Mouse (Mus musculus) urinary bladder, postnatal 4 days (tissue): ENCODE results near the gene Ptpro.

Experiments used
- DNase-seq, 2 experiments: peaks; one replicate each; pipeline ENCODE4 v3.0.0; 2021 to 2022; ENCODE audit warnings: low spot score in 2 of 2

Gene Ptpro

DNA sequence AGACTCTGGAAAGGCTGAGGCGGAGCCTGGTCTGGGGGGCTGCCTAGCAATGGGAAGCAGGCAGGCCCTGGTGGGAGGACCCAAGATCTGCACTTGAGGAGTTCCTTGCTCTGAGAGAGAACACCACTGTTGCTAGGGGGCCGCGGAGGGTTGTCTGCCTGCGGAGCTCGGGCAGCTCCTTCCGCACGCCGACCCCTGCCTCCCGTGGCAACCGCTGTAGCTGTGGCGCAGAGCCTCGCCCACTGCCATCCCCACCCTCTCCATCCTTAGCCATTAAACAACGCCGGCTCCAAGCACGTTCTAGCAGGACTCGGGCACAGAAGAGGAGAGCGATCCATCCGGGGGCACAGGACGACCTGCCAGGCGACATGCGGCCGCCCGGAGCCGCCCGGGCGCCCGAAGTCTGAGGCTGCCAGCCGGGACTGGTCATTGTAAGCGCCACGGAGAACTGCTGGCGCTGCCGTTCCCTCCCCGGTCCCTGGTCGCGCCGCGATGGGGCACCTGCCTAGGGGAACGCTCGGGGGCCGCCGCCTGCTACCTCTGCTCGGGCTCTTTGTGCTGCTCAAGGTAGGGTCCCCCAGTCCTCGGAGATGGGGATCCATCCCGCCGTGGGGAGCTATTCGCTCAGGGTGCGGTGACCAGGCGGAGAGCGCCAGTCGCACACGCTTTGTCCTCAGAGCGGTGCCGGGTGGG is at the start of gene Ptpro:
Gene Ptpro (plus strand): TSS at position 126 of the 693 bp plus-strand sequence.
- peak in 1 of 2 experiments; percentile 18 for DNase-seq

DNA sequence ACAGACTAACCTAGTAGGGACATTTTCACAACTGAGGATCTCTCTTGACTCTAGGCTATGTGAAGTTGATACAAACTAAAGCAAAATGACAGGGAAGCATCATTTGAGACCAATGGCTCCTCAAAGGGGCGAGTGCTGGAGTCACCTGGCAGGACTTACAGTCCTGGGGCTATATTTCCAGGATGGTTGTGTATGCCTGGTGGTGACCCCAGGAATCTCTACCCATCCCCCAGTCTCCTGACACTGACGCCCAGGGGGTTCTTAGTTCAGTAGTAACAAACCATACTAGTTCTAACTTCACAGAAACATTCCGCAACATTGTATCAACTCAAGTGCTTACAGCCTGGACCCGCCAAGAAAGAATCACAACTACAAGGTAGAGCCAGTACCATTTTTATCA is 49.5 kb upstream of the Ptpro start:
- no peak for DNase-seq

DNA sequence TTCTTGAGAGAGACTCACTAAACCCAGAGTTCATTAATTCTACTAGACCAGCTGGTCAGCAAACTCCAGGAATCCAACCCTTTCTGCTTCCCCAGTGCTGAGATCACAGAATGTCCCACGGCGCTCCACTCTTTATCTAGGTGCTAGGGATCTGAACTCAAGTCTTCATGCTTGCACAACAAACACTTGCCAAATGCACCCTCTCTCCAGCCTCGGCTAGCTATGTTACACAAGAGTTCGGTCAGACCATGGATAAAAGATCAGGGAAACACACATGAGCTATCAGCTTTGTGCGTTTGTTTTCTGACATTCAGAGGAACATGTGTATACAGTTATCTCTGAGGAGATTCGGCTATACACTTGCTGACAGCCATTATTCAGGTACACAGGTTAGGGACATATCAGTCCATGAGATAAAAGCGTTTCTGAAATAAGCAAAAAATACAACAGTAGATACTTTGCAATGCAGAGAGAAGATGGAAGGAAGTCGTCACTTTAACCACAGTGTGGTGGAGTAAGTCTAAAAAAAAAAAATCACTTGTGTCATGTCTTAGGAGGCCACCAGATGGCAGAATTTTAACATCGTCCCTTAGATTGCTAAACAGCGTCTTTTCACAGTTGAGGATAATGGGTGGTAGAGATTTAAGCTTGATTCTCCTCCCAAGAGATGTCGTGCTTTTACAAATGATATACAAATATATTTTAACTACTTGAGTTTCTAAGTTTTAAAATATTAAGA is 46.3 kb upstream of the Ptpro start:
- no peak for DNase-seq

DNA sequence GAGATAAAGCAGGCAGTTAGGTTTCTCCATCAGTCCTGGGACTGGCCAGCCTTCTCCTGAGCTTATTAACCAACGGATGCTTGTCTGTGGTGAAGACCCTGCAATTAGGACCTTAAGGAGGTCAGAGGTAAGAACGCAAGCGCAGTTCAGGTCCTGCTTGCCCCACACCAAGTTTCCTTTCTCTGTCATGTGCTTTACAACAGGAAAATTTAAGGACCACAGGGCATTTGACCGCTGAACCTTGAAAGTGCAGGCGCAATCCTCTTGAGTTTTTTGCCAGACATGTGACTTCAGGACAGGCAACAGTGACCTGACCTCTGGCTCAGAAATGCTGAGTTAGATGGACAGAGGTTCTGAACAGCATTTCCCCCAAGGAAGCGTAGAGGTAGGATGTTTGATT is 45.0 kb upstream of the Ptpro start:
- DNase-seq, result no peak

DNA sequence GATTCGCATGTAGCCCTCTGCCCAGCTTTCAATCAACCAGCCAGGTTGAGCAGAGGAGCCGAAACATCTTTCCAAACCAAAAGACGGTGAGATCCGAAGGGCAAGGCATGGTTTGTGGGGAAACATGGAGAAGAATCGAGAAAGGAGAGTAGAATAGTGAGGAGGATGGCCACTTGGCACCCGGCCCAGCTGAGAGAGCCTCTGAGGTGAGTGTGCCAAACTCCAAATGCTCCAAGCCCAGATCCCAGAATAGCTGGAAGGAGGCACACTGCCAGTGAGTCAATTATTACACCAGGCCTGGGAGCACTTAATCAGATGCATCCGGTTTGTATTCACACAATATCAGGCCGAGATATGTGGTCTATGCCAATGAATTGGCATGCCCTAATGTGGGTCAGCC is 42.1 kb upstream of the Ptpro start:
- DNase-seq, result no peak

DNA sequence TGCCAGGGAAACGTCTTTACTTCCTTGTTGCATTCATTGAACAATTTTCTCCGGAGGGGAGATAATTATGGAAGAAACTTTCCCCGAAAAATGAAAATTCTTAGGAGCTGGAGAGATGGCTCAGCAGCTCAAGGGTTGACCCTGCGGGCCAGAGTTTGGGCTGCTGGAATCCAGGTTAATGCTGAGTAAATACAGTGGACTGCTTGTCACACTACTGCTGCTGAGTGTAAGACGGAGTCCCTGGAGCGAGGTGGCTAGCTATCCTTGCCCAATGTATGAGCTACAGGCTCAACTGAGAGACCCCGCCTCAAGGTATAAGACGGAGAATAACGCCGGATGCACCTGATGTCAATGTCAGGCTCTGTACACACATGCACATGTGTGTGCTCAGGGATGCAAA is 41.1 kb upstream of the Ptpro start:
- DNase-seq, result no peak

DNA sequence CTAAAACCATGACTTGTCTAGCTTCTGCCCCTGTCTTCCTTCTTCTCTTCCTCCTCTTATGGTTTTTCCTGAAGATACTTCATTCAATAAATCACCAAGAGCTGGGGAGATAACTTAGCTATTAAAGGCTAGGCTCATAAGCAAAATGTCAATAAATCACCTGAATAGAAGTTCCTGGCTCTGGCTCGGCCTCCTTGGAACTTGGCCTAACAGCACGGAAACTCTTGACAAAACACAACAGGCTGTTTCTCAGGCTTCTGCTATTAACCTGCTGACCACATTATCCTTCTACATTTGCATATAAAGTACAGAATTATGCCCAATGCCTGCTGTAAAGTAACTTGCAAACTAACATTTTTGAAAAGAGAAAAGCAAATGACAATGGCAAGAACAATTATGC is 40.7 kb upstream of the Ptpro start:
- DNase-seq, result no peak

DNA sequence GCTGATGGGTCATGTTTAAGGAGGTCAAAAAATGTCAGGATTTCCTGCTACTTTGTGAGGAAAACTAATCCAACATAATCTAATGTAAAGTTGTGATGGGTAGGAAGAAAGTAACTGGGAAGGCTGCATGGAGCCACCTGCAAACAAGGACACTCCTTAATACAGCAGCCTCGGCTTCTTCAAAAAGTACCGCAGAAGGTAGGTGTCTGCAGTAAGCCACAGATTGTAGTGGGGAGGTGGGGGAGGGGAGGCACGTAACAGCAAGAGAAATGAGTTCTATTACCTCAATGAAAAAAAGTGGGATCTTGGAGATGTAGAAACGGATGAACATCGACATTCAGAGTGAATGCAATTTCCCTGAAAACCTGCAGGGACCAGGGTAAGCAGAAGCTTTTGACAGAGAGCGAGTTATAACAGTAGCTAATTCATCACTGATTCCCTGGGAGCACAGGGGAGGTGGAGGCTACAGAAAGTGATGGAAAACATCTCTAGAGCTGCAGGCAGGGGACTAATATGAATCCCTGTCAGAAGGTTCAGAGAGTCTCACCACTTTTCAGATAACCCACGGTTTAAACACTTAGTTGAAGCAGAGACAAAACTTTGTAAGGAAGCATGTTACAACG is 34.2 kb upstream of the Ptpro start:
- DNase-seq, result no peak

DNA sequence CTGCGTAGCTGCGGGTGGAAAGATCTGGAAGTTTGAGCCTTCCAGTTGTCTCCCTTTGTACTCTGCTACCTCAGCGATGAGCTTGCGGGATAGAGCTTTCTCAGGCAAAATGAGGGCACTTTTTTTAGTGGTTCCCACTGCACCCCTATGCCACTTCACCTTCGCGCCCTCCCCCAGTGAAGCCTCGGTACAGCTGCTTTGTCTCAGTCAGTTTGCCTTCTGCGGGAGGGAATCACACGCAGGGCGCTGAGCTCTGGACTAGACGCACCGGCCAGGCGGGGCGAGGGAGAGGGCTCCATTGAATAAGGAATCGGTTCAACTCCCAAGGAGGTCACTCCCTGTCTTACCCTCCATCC is 746 bp downstream of the Ptpro start:
- no peak for DNase-seq

DNA sequence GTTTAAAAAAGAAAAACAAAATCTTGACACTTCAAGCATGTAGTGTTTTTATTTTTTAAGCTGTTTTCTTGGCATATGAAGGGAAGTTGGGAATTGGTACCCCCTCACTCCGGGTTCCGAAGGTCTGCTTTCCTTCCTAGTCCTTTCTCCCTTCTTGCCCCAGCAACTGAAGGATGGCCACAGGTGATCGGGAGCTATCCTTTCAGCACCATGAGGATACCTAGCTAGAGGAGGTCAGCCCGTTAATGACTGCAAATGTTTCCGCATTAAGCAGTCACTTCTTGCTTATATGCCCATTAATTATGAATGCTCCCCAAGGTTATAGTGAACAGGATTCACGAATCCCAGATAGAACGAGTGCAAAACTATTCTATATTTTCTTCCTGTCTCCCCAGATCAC is 1.3 kb downstream of the Ptpro start:
- no peak for DNase-seq

DNA sequence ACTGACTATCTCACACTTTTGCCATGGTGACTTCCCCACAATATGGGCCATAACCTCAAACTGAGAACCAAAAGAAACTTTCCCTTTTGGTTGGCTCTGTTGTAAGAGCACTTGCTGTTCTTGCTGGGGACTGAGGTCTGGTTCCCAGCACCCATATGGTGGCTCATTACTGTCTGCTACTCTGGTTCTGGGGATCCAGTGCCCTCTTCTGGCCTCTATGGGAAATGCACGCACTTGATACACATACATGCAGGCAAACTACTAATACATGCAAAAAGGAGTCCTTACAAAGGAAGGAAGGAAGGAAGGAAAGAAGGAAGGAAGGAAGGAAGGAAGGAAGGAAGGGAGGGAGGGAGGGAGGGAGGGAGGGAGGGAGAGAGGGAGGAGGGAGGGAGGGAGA is 8.9 kb downstream of the Ptpro start:
- DNase-seq, result no peak

DNA sequence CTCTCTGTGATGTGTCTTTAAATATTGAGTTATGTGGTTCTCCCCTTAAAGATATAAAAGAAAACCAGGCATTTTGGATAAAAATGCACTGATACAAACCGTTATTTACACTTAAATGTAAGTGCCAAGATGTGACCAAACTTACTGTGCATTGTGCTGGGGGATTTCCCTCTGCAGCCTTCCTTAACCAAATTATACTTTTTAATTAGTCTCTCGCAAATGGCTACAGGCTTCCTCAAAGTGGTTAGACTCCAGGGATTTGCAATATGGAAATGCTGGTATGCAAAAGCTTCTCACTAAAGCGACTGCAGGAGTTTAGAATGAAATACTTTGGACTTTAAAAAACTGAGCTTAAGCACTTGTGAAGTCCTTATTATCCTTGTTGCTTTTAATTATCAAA is 10.0 kb downstream of the Ptpro start:
- no peak for DNase-seq

DNA sequence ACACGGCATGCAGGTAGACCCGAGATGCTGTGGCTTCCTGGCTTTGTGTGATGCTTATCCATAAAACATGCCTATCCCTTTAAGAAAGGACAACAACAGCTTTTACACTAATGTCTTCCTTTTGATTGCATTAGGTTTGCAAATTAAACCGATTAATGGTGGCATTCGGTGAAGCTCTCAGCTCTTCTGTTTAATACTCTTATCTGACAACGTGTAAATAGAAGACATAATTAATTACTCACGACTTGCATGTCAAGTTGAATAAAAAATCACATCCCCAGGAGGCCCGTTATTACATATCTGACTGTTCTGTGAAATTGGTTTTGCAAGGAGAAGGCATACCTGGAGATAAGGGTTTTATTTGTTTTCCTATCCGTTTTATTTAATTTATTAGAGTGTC is 15.9 kb downstream of the Ptpro start:
- DNase-seq, result no peak

DNA sequence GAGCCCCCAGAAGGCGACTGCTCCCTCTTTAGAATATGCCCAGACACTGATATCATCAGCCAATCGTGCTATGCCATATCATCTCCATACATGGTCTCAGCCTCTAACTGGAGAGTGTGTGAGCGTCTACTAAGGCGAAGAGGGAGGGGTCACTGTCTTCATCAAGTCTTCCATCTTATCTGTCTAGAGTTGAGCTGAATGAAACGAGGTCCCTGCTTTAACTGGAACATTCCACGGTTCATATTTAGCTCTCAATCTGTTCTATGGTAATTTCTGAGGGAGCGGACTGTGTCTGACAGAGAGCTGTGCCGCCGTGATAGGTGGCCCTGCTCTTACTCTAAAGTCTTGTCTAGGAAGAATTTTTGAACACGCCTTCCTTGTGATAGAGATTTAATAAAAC is 16.5 kb downstream of the Ptpro start:
- DNase-seq, result no peak

DNA sequence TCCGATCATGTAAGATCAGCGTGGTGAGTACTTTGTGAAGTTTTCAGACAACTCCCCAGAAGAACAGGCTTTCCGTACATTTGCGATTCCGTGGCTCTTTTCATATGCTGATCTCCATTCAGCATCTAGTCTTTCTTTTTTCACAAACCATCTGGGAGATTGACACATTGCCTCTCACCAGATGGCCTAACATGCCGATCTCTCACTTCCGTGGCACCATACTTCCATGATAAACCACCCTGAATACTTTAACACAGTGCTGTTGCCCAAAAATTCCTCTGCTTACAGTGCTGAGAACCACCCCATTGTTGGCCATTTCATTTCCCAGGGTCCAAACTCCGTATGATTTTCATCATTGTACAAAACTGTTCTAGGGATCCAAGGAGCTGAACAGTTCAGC is 20.4 kb downstream of the Ptpro start:
- no peak for DNase-seq

DNA sequence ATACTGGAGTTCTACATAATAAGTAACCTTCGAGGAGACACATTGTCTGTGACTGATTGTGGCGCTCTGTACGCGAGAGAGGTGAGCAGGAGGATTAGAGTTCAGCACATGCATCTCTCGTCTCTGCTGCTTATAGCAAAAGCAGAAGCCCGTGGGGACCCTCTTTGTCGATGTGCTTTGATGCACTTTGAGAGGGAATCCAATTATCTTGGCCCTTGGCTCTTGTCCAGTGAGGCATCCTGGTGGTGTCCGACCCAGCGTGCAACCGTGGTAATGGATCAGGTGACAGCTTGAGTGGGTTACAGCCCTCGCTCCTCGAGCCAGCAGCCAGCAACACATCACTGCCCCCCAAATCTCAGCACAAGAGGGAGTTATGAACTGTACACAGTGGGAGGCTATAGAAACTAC is 25.5 kb downstream of the Ptpro start:
- DNase-seq, result no peak

DNA sequence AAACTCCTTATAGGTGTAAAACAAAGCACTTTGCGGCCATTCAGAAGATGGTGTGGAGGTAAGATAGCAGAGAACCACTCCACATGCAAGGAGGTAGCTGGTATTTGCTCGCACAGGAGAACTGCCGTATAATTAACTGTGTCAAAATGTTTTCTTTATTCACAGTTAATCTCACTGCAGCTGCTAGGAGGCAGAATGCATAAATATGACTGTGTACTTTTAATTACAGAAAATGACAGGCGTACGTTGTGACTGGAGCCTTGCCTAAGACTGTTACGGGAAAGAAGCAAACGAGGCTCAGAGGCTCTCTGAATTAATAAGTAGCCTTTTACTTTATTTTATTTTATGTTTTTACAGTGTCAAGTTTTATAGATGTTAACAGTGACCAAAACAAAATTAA is 27.5 kb downstream of the Ptpro start:
- no peak for DNase-seq

DNA sequence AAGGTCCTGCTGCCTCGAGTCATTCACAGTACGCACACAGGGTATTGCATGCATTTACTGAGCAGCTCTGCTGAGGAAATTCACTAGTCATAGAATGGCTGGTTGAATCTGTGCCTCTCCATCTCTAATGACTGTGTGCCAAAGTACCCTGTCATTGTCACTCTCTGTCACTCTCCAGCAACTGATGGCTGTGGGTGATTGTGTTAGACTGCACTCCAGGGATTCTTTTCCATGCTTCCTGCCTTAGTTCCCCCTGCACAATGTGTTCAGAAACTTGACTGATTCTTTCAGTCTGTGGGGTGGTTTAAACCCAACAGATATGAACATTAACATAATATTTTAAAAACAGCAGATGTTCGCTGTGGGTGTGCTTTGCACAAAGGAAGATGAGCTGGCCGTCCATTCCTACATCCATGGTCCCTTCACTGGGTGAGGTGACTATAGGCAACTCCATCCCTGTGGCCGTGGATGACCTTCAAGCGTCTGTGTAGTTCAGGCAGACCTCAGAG is 29.5 kb downstream of the Ptpro start:
- DNase-seq, result no peak

DNA sequence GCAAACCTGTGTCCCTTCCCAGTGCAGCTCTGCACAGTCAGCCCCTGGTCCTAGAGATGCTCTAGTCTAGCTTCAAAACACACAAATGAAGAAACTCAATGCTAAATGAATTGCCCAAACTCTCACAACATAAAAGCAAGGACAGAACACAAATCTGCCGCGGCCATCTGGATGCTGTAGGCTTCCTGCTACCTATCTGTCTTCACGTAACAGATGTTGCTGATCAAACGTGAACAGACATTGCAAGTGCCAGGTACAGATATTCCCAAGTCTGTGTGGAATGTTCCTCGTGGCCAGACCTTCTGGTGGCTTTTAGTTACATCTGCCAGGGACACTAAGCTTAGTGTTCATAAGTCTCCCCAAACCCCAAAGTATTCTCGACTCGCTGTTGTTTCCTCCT is 29.9 kb downstream of the Ptpro start:
- no peak for DNase-seq

DNA sequence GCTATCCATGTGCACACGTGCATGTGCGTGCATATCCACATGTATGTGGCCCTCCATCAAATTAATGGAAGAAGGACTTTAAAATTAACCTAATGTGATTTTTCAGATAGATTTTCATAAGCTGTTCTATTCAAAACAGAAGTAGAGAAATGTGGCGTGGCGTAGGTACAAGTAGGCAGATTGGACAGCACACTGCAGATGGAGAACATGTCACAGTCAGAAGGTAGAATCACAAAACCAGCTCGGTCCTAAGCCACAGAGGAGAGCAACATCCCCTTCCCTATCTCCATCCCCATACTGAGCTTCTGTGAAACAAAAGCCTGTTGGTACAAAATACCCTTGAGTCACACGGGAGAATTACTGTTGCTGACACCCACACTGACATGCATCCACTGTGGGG is 34.3 kb downstream of the Ptpro start:
- DNase-seq, result no peak

DNA sequence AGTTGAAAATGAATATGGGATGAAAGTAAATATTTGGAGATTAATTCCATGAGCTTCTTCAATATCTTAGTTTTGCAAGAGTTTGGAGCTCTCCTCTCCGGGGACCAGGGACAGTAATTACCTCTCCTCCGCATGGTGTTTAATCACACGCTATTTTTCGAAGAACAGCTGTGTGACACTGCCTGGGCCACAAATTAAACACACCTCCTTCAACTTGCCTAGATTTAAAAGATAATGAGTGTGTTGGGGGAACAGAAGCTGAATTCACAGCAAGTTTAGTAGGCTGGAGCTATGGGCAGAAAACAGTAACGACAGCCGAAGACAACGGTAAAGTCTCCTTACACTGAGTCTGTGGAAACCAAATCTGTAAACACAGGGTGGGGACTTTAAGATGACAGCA is 35.7 kb downstream of the Ptpro start:
- DNase-seq, result no peak

DNA sequence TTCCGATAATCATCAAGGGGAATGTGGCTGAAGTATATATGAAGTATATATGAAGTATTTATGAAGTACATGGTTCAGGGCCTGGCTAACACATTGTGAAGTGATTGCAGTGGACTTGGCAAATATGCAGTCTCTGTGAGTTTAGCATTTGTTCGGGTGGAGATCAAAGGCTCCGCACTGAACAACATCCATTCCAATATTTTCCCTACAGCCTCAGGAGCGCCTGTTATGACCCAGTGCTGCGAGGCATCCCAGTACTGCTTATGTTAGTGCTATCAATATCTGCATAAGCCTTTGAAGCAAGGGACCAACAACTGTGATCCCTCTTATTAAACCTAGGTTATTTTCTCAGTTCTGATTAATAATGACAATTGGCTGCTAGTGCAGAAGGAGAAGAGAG is 36.1 kb downstream of the Ptpro start:
- DNase-seq, result no peak

DNA sequence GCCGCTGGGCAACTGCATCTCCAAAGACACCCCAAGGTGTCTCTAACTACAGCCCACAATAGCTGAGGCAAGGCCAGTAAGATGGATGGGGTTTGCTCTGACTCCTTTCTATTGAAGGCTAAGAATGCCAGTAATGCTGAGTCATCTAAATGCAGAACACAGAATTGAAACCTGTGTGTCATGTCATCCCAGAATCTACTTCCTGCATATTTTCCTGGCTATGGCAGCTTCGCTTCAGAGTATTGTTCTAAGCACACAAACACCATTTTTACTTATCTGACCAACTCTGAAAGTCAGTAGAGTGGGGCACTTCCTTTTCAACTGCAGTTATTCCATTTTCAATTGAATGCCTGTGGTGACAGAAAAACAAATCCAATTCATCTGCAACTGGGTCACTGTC is 40.3 kb downstream of the Ptpro start:
- no peak for DNase-seq
